Mouse (Mus musculus): Measurements from ENCODE around the gene Usp18. TPM values are rescaled to one million over a fixed set of nuclear protein-coding genes. Genes with fewer than 3 reads are reported as not detected.
A peak's percentile ranks its signal among the peaks of the same experiment; 100 is the strongest.

The Usp18 gene
- total and polyA plus RNA-seq, 2 experiments from 2014 or later: 2.5 to 3.4 TPM

- Histone ChIP-seq H3K4me3 (ENCODE audit: low read depth, low read length) (peak within 1 kb of the TSS; percentile 42), H3K36me3 (ENCODE audit: insufficient read depth) (no peaks in the 10 kb centered on the region), H3K9ac (peak within 1 kb of the TSS; percentile 48), H3K9me3 (ENCODE audit: low read length) (no peaks in the 10 kb centered on the region), H3K4me2 (ENCODE audit: low read depth) (peak within 1 kb of the TSS; percentile 96), H3K4me1 (ENCODE audit: insufficient read depth) (no peaks in the 10 kb centered on the region), H3K27ac (ENCODE audit: low read depth, low read length) (no peak within 1 kb of the TSS), H3K27me3 (ENCODE audit: insufficient read depth, low read length) (peaks cover 3% of the 10 kb centered on the region; the same call in 1 of the 2 replicates)
- TF ChIP-seq CTCF (IDR thresholded peaks at IDR 0.05; ENCODE audit: low read depth): no peak
- ATAC-seq (peak; percentile 86), DNase-seq (peak; percentile 16)
- 6% methylated on average over 30 of the region's 30 CpGs for WGBS
These were observed 35.4 kb upstream of the Usp18 start, which contains the start of gene Tuba8 for GRCm38 (mm10) chr6:121210149-121210925. Gene Tuba8 (plus strand): TSS chr6:121210696.

GRCm38 (mm10) chr6:121210926-121211289 is 34.8 kb upstream of the Usp18 start:
- peak; percentile 1 for DNase-seq
- ATAC-seq: peak; percentile 54

GRCm38 (mm10) chr6:121211743-121212142 is 34.0 kb upstream of the Usp18 start:
- no peak for TF ChIP-seq CTCF (IDR thresholded peaks at IDR 0.05; ENCODE audit: low read depth)
- no peak for DNase-seq
- H3K9me3 ChIP-seq (ENCODE audit: low read length): no peaks in the 10 kb centered on the region
- no peaks in the 10 kb centered on the region for H3K4me1 ChIP-seq (ENCODE audit: insufficient read depth)
- peak overlapping the region; percentile 96 for H3K4me2 ChIP-seq (ENCODE audit: low read depth)
- H3K27ac ChIP-seq (ENCODE audit: low read depth, low read length): no peak overlapping the region
- 20% methylated on average over 5 of the region's 5 CpGs for WGBS
- H3K9ac ChIP-seq: no peak overlapping the region
- ATAC-seq: no peak
- peaks cover 3% of the 10 kb centered on the region; the same call in 1 of the 2 replicates for H3K27me3 ChIP-seq (ENCODE audit: insufficient read depth, low read length)
- H3K4me3 ChIP-seq (ENCODE audit: low read depth, low read length): no peak overlapping the region
- no peaks in the 10 kb centered on the region for H3K36me3 ChIP-seq (ENCODE audit: insufficient read depth)

More at GRCm38 (mm10) chr6:121210926-121211289, 34.8 kb upstream of the Usp18 start:
- Histone ChIP-seq H3K4me2 (ENCODE audit: low read depth) (peak overlapping the region; percentile 96), H3K4me3 (ENCODE audit: low read depth, low read length) (peak overlapping the region; percentile 42), H3K27me3 (ENCODE audit: insufficient read depth, low read length) (peaks cover 3% of the 10 kb centered on the region; the same call in 1 of the 2 replicates), H3K9ac (peak overlapping the region; percentile 48), H3K4me1 (ENCODE audit: insufficient read depth) (no peaks in the 10 kb centered on the region), H3K9me3 (ENCODE audit: low read length) (no peaks in the 10 kb centered on the region), H3K36me3 (ENCODE audit: insufficient read depth) (no peaks in the 10 kb centered on the region), H3K27ac (ENCODE audit: low read depth, low read length) (no peak overlapping the region)
- TF ChIP-seq CTCF (IDR thresholded peaks at IDR 0.05; ENCODE audit: low read depth): no peak
- WGBS: under 1% methylated on average over 12 of the region's 12 CpGs

- Histone ChIP-seq H3K36me3 (ENCODE audit: insufficient read depth) (no peaks in the 10 kb centered on the region), H3K4me2 (ENCODE audit: low read depth) (no peak overlapping the region), H3K4me3 (ENCODE audit: low read depth, low read length) (no peak overlapping the region), H3K4me1 (ENCODE audit: insufficient read depth) (no peaks in the 10 kb centered on the region), H3K9ac (no peak overlapping the region), H3K27me3 (ENCODE audit: insufficient read depth, low read length) (peaks cover 3% of the 10 kb centered on the region; the same call in 1 of the 2 replicates), H3K27ac (ENCODE audit: low read depth, low read length) (no peak overlapping the region), H3K9me3 (ENCODE audit: low read length) (no peaks in the 10 kb centered on the region)
- no peak for DNase-seq
- ATAC-seq: no peak
- WGBS: 67% methylated on average over 4 of the region's 4 CpGs
- TF ChIP-seq CTCF (IDR thresholded peaks at IDR 0.05; ENCODE audit: low read depth): no peak
These were observed 32.7 kb upstream of the Usp18 start for GRCm38 (mm10) chr6:121212988-121213387.

GRCm38 (mm10) chr6:121214221-121214620 is 31.5 kb upstream of the Usp18 start:
- no peak for DNase-seq
- TF ChIP-seq CTCF (IDR thresholded peaks at IDR 0.05; ENCODE audit: low read depth): no peak
- H3K9ac ChIP-seq: no peak overlapping the region
- H3K4me2 ChIP-seq (ENCODE audit: low read depth): no peak overlapping the region
- no peak overlapping the region for H3K27ac ChIP-seq (ENCODE audit: low read depth, low read length)
- ATAC-seq: no peak
- no peaks in the 10 kb centered on the region for H3K36me3 ChIP-seq (ENCODE audit: insufficient read depth)
- WGBS: 88% methylated on average over 5 of the region's 5 CpGs
- H3K27me3 ChIP-seq (ENCODE audit: insufficient read depth, low read length): peaks cover 3% of the 10 kb centered on the region; the same call in 1 of the 2 replicates
- H3K4me3 ChIP-seq (ENCODE audit: low read depth, low read length): no peak overlapping the region
- H3K9me3 ChIP-seq (ENCODE audit: low read length): no peaks in the 10 kb centered on the region
- no peaks in the 10 kb centered on the region for H3K4me1 ChIP-seq (ENCODE audit: insufficient read depth)

- WGBS: 88% methylated on average over 8 of the region's 8 CpGs
- no peaks in the 10 kb centered on the region for H3K4me1 ChIP-seq (ENCODE audit: insufficient read depth)
- H3K9me3 ChIP-seq (ENCODE audit: low read length): no peaks in the 10 kb centered on the region
- no peaks in the 10 kb centered on the region for H3K36me3 ChIP-seq (ENCODE audit: insufficient read depth)
- no peak overlapping the region for H3K4me2 ChIP-seq (ENCODE audit: low read depth)
- DNase-seq (no peak), ATAC-seq (no peak)
- no peak overlapping the region for H3K9ac ChIP-seq
- TF ChIP-seq CTCF (IDR thresholded peaks at IDR 0.05; ENCODE audit: low read depth): no peak
- H3K27me3 ChIP-seq (ENCODE audit: insufficient read depth, low read length): peaks cover 3% of the 10 kb centered on the region; the same call in 1 of the 2 replicates
- no peak overlapping the region for H3K27ac ChIP-seq (ENCODE audit: low read depth, low read length)
- no peak overlapping the region for H3K4me3 ChIP-seq (ENCODE audit: low read depth, low read length)
These were observed 30.9 kb upstream of the Usp18 start for GRCm38 (mm10) chr6:121214667-121215330.

GRCm38 (mm10) chr6:121215336-121215735 is 30.4 kb upstream of the Usp18 start:
- TF ChIP-seq CTCF (IDR thresholded peaks at IDR 0.05; ENCODE audit: low read depth): no peak
- Histone ChIP-seq H3K9ac (no peak overlapping the region), H3K9me3 (ENCODE audit: low read length) (no peaks in the 10 kb centered on the region), H3K36me3 (ENCODE audit: insufficient read depth) (no peaks in the 10 kb centered on the region), H3K4me3 (ENCODE audit: low read depth, low read length) (no peak overlapping the region), H3K4me1 (ENCODE audit: insufficient read depth) (no peaks in the 10 kb centered on the region), H3K4me2 (ENCODE audit: low read depth) (no peak overlapping the region), H3K27ac (ENCODE audit: low read depth, low read length) (no peak overlapping the region), H3K27me3 (ENCODE audit: insufficient read depth, low read length) (peaks cover 3% of the 10 kb centered on the region; the same call in 1 of the 2 replicates)
- ATAC-seq (no peak), DNase-seq (no peak)
- WGBS: 72% methylated on average over 5 of the region's 5 CpGs
